Mouse (Mus musculus): ENCODE results near the gene 2510002D24Rik. TPM values are rescaled to one million over a fixed set of nuclear protein-coding genes. Genes with fewer than 3 reads are reported as not detected.
A peak's percentile ranks its signal among the peaks of the same experiment; 100 is the strongest.
"Not testable (repeated sequence)": the region's sequence is repeated elsewhere in the genome, so short reads cannot be mapped to it uniquely, and the experiment has no call there.

2510002D24Rik gene
- polyA plus RNA-seq, 1 experiment from 2014 or later: 44.2 TPM

DNA sequence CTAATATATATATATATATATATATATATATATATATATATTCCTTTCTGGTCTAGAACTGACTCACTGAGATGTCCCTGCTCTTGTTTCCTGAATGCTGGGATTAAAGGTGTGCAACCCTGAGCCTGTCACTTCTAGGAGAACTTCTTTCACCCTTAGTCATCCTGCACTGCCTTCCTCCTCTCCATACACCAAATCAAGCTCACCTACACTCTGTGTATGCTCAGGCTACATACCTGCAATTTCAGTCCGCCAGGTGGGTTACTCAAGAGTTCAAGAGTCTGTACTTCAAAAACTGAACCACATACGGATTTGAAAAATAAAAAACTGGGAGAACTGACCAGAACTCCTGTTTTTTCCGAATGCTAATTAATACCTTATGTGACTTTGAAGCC is 308 bp upstream of the 2510002D24Rik start:
- Histone ChIP-seq H3K4me1 (ENCODE audit: control insufficient read depth, insufficient read depth, low read length) (0 out of 2 replicates have a peak, but pooled peaks cover 5% of the 10 kb centered on the region), H3K27ac (ENCODE audit: low read depth, low read length) (no peak overlapping the region), H3K4me2 (ENCODE audit: low read depth, low read length) (peak overlapping the region; percentile 54), H3K27me3 (ENCODE audit: control insufficient read depth, insufficient read depth, low read length) (no peaks in the 10 kb centered on the region), H3K4me3 (ENCODE audit: low read depth, low read length) (peak overlapping the region; percentile 88), H3K36me3 (ENCODE audit: control insufficient read depth, insufficient read depth, low read length) (peaks cover 30% of the 10 kb centered on the region), H3K9me3 (ENCODE audit: control insufficient read depth, low read length) (no peaks in the 10 kb centered on the region), H3K9ac (replicated peaks; ENCODE audit: low read depth, low read length) (peak overlapping the region; percentile 85; the same call in 1 of the 2 replicates)
- peak; percentile 54 for ATAC-seq (ENCODE audit: low read depth)
- 30% methylated on average over 3 of the region's 3 CpGs for WGBS

GRCm38 (mm10) chr16:18838346-18838745 is 2.0 kb downstream of the 2510002D24Rik start:
- Histone ChIP-seq H3K27me3 (ENCODE audit: control insufficient read depth, insufficient read depth, low read length) (no peaks in the 10 kb centered on the region), H3K4me3 (ENCODE audit: low read depth, low read length) (no peak overlapping the region), H3K4me2 (ENCODE audit: low read depth, low read length) (no peak overlapping the region), H3K36me3 (ENCODE audit: control insufficient read depth, insufficient read depth, low read length) (peaks cover 14% of the 10 kb centered on the region), H3K4me1 (ENCODE audit: control insufficient read depth, insufficient read depth, low read length) (0 out of 2 replicates have a peak, but pooled peaks cover 5% of the 10 kb centered on the region), H3K27ac (ENCODE audit: low read depth, low read length) (no peak overlapping the region), H3K9me3 (ENCODE audit: control insufficient read depth, low read length) (no peaks in the 10 kb centered on the region), H3K9ac (replicated peaks; ENCODE audit: low read depth, low read length) (no peak overlapping the region)
- ATAC-seq (ENCODE audit: low read depth): no peak
- 94% methylated on average over 4 of the region's 4 CpGs for WGBS

- Histone ChIP-seq H3K4me1 (ENCODE audit: control insufficient read depth, insufficient read depth, low read length) (no peaks in the 10 kb centered on the region), H3K9ac (replicated peaks; ENCODE audit: low read depth, low read length) (no peak overlapping the region), H3K4me2 (ENCODE audit: low read depth, low read length) (no peak overlapping the region), H3K27me3 (ENCODE audit: control insufficient read depth, insufficient read depth, low read length) (no peaks in the 10 kb centered on the region), H3K9me3 (ENCODE audit: control insufficient read depth, low read length) (no peaks in the 10 kb centered on the region), H3K36me3 (ENCODE audit: control insufficient read depth, insufficient read depth, low read length) (no peaks in the 10 kb centered on the region), H3K4me3 (ENCODE audit: low read depth, low read length) (no peak overlapping the region), H3K27ac (ENCODE audit: low read depth, low read length) (no peak overlapping the region)
- WGBS: 91% methylated on average over 15 of the region's 15 CpGs
- ATAC-seq (ENCODE audit: low read depth): no peak
Observed at GRCm38 (mm10) chr16:18846301-18846820, 10.0 kb downstream of the 2510002D24Rik start.

- WGBS: 94% methylated on average over 15 of the region's 17 CpGs
- not testable (repeated sequence) for H3K9ac ChIP-seq (replicated peaks; ENCODE audit: low read depth, low read length); H3K4me2 ChIP-seq (ENCODE audit: low read depth, low read length); H3K27me3 ChIP-seq (ENCODE audit: control insufficient read depth, insufficient read depth, low read length); H3K36me3 ChIP-seq (ENCODE audit: control insufficient read depth, insufficient read depth, low read length); H3K9me3 ChIP-seq (ENCODE audit: control insufficient read depth, low read length); H3K4me1 ChIP-seq (ENCODE audit: control insufficient read depth, insufficient read depth, low read length); H3K27ac ChIP-seq (ENCODE audit: low read depth, low read length); H3K4me3 ChIP-seq (ENCODE audit: low read depth, low read length); ATAC-seq (ENCODE audit: low read depth)
Observed at GRCm38 (mm10) chr16:18849521-18850190, 13.3 kb downstream of the 2510002D24Rik start.

DNA sequence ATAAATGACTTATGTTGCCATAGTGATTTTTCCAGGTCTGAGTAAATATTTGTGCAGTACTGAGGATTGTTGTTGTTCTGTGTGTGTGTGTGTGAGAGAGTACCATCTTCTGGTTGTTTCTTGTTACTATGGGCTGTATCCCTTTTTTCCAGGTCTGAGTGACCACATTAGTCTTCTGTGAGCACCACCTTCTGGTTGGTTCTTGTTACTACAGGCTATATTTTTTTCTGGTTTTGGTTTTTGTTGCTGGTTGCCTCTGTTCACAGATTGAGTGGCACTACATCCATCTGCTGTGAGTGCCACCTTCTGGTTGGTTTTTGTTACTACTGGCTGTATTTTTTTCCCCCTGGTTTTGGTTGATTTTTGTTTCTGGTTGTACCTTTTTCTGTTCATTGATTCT is 22.2 kb downstream of the 2510002D24Rik start:
- Histone ChIP-seq H3K27me3 (ENCODE audit: control insufficient read depth, insufficient read depth, low read length) (no peaks in the 10 kb centered on the region), H3K9ac (replicated peaks; ENCODE audit: low read depth, low read length) (no peak overlapping the region), H3K9me3 (ENCODE audit: control insufficient read depth, low read length) (no peaks in the 10 kb centered on the region), H3K4me2 (ENCODE audit: low read depth, low read length) (no peak overlapping the region), H3K36me3 (ENCODE audit: control insufficient read depth, insufficient read depth, low read length) (no peaks in the 10 kb centered on the region), H3K27ac (ENCODE audit: low read depth, low read length) (no peak overlapping the region), H3K4me1 (ENCODE audit: control insufficient read depth, insufficient read depth, low read length) (no peaks in the 10 kb centered on the region), H3K4me3 (ENCODE audit: low read depth, low read length) (no peak overlapping the region)
- ATAC-seq (ENCODE audit: low read depth): no peak

DNA sequence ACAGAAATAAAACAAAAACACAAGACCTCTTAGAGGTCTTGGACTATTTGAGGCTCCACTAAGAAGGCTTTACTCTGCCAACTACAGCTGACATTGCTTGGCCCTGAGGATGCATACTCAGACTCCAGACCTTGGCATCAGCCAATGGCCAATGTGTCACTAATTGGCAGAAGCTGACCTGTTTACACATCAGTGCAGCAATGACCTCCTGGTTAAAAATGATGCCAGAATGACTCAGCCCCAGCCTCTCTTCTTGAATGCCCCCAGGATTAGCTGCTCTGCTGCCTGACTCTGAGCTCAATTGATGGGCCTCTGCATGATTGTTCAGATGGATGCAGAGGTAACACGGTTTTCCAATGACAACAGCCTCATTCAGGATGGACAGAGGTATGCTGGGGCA is 23.8 kb downstream of the 2510002D24Rik start:
- WGBS: 64% methylated on average over 1 of the region's 1 CpGs
- no peaks in the 10 kb centered on the region for H3K36me3 ChIP-seq (ENCODE audit: control insufficient read depth, insufficient read depth, low read length)
- ATAC-seq (ENCODE audit: low read depth): no peak

DNA sequence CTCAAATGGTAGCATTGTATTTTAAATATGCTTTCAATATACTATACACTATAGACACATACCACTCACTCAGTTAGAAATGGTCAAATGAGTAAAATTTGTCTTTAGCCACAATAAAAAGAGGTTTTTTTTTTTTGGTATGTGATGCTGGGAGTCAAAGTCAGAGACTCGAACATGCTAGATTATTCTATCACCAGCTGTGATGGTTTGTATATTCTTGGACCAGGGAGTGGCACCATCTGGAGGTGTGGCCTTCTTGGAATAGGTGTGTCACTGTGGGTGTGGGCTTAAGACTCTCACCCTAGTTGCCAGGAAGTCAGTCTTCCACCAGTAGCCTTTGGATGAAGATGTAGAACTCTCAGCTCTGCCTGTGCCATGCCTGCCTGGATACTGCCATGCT is 34.1 kb downstream of the 2510002D24Rik start:
- H3K36me3 ChIP-seq (ENCODE audit: control insufficient read depth, insufficient read depth, low read length): peaks cover 24% of the 10 kb centered on the region
- H3K27me3 ChIP-seq (ENCODE audit: control insufficient read depth, insufficient read depth, low read length); H3K27ac ChIP-seq (ENCODE audit: low read depth, low read length); H3K4me3 ChIP-seq (ENCODE audit: low read depth, low read length); H3K4me1 ChIP-seq (ENCODE audit: control insufficient read depth, insufficient read depth, low read length); H3K9me3 ChIP-seq (ENCODE audit: control insufficient read depth, low read length); H3K9ac ChIP-seq (replicated peaks; ENCODE audit: low read depth, low read length); ATAC-seq (ENCODE audit: low read depth); H3K4me2 ChIP-seq (ENCODE audit: low read depth, low read length): not testable (repeated sequence)
- WGBS: 96% methylated on average over 1 of the region's 1 CpGs

More for the DNA sequence above, 23.8 kb downstream of the 2510002D24Rik start:
- Histone ChIP-seq H3K4me3 (ENCODE audit: low read depth, low read length) (no peak overlapping the region), H3K9ac (replicated peaks; ENCODE audit: low read depth, low read length) (no peak overlapping the region), H3K4me1 (ENCODE audit: control insufficient read depth, insufficient read depth, low read length) (no peaks in the 10 kb centered on the region), H3K27ac (ENCODE audit: low read depth, low read length) (no peak overlapping the region), H3K9me3 (ENCODE audit: control insufficient read depth, low read length) (no peaks in the 10 kb centered on the region), H3K27me3 (ENCODE audit: control insufficient read depth, insufficient read depth, low read length) (no peaks in the 10 kb centered on the region), H3K4me2 (ENCODE audit: low read depth, low read length) (no peak overlapping the region)

DNA sequence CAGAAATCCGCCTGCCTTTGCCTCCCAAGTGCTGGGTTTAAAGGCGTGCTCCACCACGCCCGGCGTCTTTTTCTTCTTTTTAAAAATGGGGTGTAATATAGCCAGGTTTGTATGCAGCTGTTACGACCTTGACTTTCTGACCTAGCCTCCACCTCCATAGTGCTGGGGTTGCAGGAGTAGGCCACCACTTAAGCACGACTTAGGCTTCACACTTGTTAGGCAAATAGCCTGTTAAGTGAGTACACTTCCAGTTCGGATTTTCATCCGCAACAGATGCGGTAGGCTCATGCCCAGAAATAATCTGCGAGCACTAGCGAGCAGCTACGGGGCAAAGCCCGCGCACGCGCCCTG is 39.7 kb downstream of the 2510002D24Rik start:
- H3K27ac ChIP-seq (ENCODE audit: low read depth, low read length): peak overlapping the region; percentile 94
- peaks cover 23% of the 10 kb centered on the region for H3K36me3 ChIP-seq (ENCODE audit: control insufficient read depth, insufficient read depth, low read length)
- H3K9me3 ChIP-seq (ENCODE audit: control insufficient read depth, low read length): no peaks in the 10 kb centered on the region
- WGBS: 2% methylated on average over 17 of the region's 17 CpGs
- peak overlapping the region; percentile 92 for H3K4me3 ChIP-seq (ENCODE audit: low read depth, low read length)
- no peaks in the 10 kb centered on the region for H3K27me3 ChIP-seq (ENCODE audit: control insufficient read depth, insufficient read depth, low read length)
- peak overlapping the region; percentile 94 for H3K9ac ChIP-seq (replicated peaks; ENCODE audit: low read depth, low read length)
- H3K4me1 ChIP-seq (ENCODE audit: control insufficient read depth, insufficient read depth, low read length): peaks cover 12% of the 10 kb centered on the region; the same call in 1 of the 2 replicates
- H3K4me2 ChIP-seq (ENCODE audit: low read depth, low read length): peak overlapping the region; percentile 76
- ATAC-seq (ENCODE audit: low read depth): no peak

- peaks cover 12% of the 10 kb centered on the region; the same call in 1 of the 2 replicates for H3K4me1 ChIP-seq (ENCODE audit: control insufficient read depth, insufficient read depth, low read length)
- peaks cover 19% of the 10 kb centered on the region for H3K36me3 ChIP-seq (ENCODE audit: control insufficient read depth, insufficient read depth, low read length)
- H3K9me3 ChIP-seq (ENCODE audit: control insufficient read depth, low read length): no peaks in the 10 kb centered on the region
- H3K27ac ChIP-seq (ENCODE audit: low read depth, low read length): peak within 1 kb of the TSS; percentile 94
- WGBS: under 1% methylated on average over 83 of the region's 93 CpGs
- H3K9ac ChIP-seq (replicated peaks; ENCODE audit: low read depth, low read length): peak within 1 kb of the TSS; percentile 94
- H3K4me3 ChIP-seq (ENCODE audit: low read depth, low read length): peak within 1 kb of the TSS; percentile 92
- H3K4me2 ChIP-seq (ENCODE audit: low read depth, low read length): peak within 1 kb of the TSS; percentile 76
- no peaks in the 10 kb centered on the region for H3K27me3 ChIP-seq (ENCODE audit: control insufficient read depth, insufficient read depth, low read length)
- ATAC-seq (ENCODE audit: low read depth): peak; percentile 91
Observed at GRCm38 (mm10) chr16:18876442-18877308, 40.3 kb downstream of the 2510002D24Rik start, which contains the start of the genes Mrpl40 and Hira. TSS of gene Mrpl40 (minus strand) at chr16:18876862. TSS of gene Hira (plus strand) at chr16:18877037.

Measured in neural tube, embryonic 14.5 days (tissue).